Mouse (Mus musculus) erythroid progenitor cell, adult 5-6 weeks (primary cell): ENCODE measurements around the gene Dtx2. TPM values are rescaled to one million over a fixed set of nuclear protein-coding genes. Genes with fewer than 3 reads are reported as not detected.

Experiments
- ATAC-seq: replicated peaks from 2 replicates; pipeline ENCODE4 v1.8.0; 2016; ENCODE audit warnings: moderate number of reproducible peaks, mild to moderate bottlenecking, moderate TSS enrichment, inconsistent platforms; ENCODE audit not compliant: poor library complexity, low FRiP score, severe bottlenecking
- total RNA-seq, 2 experiments: library from RNA; stranded (forward) in 1 of 2; stranded (reverse) in 1 of 2; fragments of 150-400 nt in 1 of 2; fragments of 186-747, 209-891 nt in 1 of 2; gene quantifications; 2 replicates each; pipeline versions ENCODE4 v1.2.3 to v1.2.4; 2015 to 2017; ENCODE audit warnings: low replicate concordance in 2 of 2

Gene Dtx2
- total RNA-seq (2015; ENCODE audit: low replicate concordance) (1.8 and 3.8 TPM in 2 replicates), total RNA-seq (2017; ENCODE audit: low replicate concordance) (0.13 and 2.3 TPM in 2 replicates)

DNA sequence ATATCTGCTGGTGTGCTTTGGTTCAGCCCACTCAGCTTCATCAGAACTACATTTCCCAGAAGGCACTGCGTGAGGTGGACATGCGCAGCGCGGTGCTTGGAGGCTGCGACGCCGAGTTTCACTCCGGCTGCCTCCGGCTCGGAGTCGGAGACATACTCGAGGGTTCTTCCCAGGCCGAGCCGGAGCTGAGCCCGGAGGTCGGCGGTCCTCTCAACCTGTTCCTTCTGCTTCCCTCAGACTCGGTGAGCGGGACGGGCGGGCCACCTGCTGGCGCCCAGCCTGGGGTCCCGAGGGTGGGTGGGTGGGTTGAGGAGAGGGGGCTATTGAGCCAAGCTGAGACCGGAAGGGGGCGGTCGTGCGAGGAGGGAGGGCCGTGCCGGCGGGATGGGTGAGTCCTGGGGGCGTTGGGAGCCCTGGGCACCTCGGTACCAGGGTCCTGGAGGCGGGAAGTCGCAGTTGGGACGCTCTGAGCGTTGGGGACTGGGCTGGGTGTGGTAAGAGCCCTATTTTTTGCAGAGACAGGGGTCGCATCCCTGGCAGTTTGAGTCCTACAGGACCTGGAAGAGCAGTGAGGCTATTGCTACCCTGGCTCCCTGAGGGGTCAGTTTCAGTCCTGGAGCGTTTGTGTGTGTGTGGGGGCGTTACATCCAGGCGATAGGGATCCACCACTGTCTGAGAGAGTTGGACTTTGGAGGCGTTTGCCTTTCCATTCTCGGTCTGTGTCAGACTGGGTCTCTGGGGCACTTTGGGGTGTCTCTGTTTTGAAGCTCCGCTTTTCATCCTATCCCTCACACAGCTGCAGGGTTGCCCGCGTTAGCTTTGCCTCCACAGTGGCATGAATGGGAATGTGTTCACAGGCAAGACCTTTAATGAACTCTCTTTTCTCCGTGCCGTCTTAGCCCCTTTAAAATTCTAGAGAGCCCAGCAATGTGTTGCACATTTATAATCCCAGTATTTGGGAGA is at the start of gene Dtx2:
TSS of gene Dtx2 (plus strand) at position 76 of the 963 bp plus-strand sequence.
- ATAC-seq, result peak; percentile 97

DNA sequence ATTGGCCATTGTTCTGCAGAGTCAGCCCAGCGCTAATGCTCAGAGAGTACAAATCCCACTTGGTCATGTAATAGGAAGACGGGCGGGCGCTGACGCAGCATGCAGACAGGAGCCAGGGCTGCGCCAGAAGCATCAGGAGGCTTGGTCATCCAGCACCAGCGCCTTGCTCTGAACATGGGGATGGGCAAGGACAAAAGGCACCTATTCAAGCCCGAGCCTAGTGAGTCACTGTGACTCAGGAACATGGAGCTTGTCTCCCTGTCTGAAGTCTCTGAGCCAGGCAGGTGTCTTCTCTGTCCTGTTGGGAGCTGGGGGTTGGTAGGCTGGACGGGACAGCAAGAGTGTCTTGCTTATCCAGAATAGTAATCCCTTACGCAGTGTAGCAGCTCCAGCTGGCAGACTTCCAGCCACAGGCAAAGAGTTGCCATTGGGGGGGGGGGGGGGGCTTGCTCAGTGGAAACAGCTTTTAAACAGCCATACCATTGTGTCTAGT is 48.6 kb upstream of the Dtx2 start:
- ATAC-seq, result no peak

DNA sequence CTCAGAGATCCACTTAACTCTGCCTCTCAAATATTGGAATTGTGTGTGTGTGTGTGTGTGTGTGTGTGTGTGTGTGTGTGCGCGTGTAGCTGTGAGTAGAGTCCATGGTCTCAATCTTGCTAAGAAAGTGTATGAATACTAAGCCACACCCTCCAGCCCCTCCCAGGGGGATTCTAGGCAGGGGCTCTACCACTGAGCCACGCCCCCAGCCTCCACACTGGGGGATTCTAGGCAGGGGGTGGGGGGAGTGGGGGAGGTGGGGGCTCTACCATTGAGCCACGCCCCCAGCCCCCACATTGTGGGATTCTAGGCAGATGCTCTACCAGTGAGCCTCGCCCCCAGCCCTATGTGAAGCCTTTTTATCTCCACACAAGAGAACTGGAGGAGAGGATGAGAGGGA is 48.0 kb upstream of the Dtx2 start:
- no peak for ATAC-seq

DNA sequence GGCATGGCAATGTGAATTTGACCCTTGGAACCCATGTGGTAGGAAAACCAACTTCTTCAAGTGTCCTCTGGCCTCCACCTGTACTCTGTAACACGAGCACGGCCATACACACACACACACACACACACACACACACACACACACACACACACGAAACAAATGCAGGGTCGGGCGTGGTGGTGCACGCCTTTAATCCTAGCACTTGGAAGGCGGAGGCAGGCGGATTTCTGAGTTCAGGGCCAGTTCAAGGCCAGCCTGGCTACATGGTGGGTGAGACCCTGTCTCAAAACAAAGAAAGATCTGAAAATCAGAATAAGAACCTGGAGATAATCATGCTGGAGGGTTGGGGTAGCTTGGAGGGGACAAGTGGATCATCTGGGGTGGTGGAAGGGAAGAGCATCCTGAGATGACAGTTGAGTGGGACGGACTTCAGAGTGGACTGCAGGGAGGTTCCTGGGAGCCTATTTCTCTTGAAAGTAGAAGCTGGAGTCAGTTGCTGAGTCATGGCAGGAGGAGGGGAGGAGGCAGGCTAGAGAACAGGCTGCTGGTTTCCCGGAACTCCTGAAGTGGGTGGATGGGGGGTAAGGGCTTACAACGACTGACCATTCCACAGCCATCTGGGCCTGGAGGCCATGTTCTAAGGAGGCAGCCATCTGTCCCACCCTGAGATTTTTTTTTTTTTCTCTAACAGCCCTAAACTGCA is 43.7 kb upstream of the Dtx2 start:
- ATAC-seq, result peak; percentile 91

DNA sequence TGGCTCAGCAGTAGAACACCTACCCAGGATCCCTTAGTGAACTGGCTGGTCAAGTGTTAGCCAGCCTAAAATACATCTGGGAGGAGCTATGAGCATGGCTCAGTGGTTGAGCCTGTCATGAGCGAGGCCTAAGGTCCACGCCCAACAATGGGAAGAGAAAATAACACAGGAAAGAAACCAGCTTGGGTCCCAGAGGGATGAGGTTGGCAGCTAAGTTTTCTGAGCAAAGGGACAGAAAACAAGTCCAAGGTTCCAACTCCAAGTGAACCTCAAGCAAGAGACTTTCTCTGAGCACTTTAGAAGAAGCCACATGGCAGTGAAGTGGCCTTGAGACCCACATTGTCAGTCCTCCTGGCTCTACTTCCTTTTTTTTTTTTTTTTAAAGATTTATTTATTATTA is 42.9 kb upstream of the Dtx2 start:
- ATAC-seq, result peak; percentile 25

DNA sequence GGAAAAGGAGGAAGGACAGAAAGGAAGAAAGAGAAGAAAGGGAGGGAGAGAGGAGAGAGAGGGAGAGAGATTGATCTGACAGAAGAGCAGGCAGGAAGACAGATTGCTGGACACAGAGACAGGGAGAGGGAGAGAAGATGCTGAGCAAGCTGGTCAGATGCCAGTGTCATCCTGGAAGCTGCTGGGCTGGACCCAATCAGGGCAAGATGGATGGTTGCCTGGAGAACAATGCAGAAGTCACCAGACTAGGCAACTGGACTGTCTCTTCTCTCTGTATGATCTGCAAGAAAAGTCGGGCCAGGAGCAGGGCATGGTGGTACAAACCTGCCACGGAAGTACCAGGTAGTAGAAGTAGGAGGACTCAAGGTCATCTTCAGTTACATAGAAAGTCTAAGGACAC is 41.8 kb upstream of the Dtx2 start:
- ATAC-seq, result no peak

DNA sequence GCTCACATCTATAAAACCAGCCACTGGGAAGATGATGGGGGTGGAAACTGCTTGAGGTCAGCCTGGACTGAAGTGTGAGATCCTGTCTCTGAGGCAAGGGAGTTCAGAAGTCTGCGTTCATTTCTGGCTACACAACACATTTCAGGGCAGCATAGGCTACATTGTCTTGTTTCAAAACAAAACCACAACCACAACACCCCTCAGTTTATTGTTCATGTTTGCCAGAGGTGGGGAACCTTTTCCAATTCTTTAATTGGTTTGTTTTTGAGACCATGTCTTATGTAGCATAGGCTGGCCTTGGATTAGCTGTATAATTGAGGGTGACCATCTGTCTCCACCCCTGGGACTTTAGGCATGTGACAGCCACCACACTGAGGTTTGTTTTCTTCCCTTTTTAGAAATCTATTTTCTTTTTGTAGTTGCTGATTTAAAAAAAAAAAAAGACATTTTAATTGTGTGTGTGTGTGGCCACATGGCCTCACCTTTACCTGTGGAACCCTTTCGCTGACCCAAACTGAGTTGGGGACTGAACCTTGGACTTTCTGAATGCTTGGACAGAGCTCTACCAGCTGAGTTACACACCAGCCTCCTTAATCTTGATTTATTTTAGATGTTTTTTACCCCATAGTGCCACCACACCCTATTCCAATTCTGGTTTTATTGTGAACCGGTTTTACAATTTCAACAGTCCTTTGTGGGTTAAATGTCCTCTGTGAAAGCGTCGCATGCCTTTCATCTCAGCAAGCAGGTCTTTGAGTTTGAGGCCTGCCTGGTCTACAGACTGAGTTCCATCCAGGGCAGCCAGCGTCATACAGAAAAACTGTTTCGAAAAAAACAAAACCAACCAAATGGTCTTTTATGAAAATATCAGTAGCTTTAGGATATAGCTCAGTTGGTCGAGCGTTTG is 38.0 kb upstream of the Dtx2 start:
- no peak for ATAC-seq

DNA sequence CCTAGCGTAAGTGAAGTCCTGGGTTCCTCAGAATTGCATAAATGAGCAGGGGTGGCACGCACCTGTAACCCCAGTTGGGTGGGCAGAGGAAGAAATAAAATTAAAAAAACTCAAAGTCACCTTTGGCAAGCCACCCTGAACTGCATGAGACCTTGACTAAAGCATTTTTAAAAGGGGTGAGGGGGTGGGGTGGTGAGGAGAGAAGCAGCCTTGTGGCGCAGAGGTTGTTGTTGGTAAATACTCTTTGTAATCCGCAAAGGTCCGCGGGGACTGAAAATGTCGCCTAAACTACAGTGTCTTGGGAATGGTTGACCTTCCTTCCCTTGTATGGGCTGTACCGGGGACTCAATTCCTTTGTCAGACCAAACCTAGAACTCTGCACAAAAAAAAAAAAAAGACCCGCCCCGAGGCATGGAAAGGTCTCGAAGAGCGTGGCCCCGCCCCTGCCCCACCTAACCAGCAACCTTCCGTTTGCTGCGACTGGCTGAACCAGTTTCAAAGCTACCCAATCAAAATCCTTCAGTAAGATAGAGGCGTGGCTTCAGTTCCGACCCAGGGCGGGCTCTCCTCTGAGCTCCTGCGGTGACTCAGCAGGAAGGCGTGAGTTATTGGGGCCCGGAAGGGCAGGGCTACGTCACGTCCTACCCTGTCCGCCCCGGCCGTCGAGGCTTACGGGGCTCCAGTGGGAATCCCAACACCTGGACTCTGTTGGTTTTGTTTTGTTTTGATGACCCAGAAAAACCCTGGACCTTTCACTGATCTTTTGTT is 37.2 kb upstream of the Dtx2 start:
- peak; percentile 86 for ATAC-seq

DNA sequence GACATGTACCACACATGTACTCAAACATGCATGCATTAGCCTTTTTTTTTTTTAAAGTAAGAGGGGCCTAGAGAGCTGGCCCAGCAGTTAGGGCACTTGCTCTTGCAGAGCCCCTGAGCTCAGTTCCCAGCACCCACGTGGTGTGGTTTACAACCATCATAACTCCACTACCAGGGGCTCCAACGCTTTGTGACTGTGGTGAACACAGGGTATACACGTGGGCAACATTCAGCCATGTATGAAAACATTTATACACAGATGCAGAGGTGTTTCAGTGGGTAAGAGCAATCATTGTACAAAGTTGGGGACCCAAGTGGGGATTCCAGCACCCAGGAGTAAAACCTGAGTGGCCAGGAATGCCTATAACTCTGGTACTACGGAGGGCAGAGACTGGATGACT is 36.2 kb upstream of the Dtx2 start:
- ATAC-seq, result no peak

DNA sequence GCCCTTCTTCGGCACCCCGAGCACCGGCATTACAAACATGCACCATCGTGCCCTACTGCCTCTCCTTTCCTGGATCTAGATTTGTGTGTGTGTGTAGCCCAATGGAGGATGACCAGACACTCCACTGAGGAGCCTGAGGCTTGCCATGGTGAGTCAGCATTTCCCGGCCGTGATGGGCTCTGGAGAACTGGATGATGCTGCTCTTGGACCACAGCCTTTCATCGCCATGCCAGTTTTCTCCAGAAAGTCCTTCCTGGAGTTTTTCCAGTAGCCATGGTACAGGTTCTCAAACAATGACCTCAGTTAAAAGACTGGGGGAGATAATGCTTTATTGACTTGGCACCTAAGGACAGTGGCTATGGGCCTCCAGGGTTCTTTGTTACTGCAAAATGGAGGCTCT is 34.7 kb upstream of the Dtx2 start:
- no peak for ATAC-seq

DNA sequence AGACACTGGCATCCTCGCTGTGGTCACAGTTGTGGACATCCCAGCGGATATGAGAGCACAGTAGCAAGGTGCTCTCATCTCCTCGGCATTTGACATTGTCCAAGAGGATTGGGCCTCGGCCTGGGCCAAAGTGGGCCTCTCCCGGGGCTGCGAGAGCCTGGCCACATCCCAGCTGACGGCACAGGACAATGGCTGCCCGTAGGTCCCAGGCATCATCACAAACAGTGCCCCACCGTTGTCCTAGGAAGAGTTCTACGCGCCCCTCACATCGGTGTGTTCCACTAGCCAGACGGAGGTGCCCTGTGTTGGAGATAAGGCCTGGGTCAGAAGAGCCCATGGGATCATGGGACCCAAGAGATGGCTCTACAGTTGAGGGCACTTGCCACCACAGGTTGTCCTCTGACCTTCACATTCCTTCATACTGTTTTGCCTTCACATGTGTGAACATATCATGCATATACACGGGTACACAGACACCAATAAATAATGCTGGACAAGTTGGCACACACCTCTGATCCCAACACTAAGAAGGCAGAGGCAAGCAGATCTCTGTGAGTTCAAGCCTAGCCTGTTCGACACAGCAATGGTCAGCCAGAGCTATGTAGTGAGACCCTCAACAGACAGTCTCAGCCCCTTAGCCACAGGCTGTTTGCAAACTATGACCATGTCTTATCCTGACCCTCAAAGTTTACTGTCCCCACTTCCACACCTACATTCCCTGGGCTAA is 33.5 kb upstream of the Dtx2 start:
- ATAC-seq, result no peak

DNA sequence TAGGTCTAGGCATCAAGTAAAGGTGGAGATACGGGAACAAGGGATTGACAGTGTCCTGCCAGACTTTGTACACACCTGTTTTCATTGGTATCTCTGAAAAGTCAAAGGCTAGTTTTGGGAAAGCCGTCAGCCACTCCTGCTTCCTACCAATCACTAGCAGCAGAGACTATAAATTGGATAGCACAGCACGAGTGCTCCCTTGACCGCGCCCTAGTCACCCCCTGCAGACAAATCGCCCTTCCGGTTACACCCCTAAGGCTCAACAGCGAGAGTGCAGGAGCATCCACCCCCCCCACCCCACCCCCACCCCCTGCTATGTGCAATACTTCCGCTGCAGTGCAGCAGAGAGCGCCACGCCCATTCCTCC is 32.5 kb upstream of the Dtx2 start:
- no peak for ATAC-seq

DNA sequence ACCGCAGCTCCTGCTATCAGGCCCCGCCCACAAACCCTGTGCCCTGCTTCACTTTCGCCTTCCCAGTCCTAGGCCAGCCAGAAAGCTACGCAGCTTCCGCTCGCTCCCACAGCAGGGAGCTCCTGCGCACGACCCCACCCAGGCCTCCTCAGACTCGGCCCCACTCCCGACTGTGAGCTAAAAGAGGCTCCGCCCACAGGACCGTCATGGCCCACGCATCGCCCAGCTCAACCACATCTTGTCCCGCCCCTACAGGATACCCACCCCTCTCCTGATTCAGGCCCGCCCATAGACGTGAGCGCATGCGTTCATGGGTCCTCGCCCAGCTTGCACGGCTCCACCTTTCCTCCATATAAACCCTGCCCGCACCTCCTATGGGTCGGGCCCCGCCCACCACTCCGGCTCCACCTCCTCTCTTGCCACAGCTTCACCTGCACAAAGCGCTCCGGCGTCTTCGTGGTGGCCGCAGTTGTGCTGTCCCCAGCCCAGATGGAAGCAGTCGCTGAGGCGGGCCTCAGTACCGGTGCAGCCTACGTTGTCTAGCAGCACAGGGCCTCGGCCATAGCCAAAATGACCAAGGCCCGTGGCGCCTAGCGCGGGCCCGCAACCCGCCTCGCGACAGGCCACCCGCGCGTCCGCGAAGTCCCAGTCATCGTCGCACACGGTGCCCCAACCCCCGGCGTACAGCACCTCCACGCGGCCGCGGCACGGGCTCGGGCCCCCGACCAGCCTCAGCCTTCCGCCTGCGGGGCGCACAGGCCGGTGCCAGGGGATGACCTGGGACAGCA is 31.9 kb upstream of the Dtx2 start:
- ATAC-seq, result peak; percentile 85

DNA sequence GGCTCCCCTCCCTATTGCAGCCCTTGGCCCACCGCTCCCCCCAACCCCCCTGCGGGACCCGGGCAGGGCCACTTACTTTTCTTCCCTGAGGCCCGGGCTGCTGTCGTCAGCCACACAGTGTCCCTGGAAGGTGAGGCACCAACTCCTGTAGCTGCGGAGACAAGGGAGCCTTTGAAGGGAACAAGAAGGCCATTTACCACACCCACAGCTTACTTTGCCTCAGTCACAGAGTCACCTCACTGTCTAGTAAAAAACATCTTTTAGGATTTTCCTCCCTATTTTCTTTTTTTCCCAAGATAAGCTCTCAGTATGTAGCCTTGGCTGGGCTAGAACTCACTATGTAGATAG is 31.3 kb upstream of the Dtx2 start:
- ATAC-seq, result no peak

DNA sequence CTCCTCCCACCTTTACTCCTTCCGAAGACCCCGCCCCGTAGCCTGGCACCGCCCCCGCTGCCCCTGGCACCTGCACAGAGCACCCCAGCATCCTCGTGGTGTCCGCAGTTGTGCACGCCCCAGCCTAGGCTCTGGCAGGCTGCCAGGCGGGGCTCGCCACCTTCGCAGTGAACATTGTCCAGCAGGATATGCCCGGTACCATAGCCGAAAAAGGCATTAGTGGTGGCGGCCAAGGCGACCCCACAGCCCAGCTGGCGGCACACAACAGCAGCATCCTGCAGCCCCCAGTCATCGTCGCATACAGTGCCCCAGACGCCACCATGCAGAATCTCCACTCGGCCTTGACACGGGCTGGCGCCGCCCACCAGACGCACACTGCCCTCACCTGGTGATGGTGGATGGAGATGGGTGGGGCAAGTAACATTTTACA is 29.1 kb upstream of the Dtx2 start:
- no peak for ATAC-seq

DNA sequence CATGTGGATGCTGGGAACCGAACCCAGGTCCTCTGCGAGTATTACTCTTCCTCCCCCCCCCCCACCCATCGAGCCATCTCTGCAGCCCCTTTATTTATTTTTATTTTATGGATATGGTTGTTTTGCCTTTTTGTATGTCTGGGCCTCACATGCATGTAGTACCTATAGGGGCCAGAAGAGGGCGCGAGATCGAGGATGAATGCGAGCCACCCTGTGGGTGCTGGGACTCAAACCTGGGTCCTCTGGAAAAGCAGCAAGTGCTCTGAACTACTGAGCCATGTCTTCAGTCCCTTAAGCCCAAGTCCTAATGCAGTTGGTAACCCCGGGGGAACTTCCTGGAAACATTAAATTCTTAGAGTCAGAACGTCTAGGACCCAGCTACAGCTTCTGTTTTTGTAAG is 27.7 kb upstream of the Dtx2 start:
- ATAC-seq, result no peak

DNA sequence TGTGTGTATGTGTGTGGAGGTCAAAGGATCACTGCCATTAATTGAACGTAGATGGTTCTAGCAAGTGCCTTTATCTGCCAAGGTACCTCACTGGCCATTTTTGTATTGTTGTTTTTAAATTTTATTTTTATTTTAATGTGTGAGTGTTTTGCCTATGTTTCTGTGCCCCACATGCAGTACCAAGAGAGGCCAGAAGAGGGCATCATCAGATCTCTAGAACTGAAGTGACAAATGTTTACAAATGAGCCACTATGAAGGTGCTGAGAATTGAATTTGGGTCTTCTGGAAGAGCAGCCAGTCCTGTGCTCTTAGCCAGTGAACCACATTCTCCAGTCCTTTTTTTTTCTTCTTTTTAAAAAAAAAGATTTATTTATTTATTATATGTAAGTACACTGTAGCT is 25.8 kb upstream of the Dtx2 start:
- 0 out of 2 replicates have a peak, but pooled peaks have one; percentile 40 for ATAC-seq

DNA sequence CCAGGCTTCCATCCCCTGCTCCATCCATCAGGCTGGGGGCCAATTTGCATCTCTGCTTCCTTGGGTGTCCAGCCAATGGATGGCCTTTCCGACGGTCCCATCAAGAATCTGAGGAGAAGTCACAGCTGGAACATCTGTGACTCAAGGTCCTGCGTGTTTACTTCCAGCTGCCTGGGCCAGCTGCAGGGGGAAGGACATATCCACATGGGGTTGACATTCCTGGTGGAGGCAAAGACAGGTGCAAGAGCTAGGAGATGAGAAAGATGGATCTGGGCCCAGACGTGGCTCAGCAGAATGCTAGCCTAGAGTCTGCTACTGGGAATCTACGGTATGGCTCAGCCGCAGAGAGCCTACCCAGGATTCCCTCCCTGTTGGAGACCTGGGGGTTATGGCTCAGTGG is 24.4 kb upstream of the Dtx2 start:
- no peak for ATAC-seq
